Mouse (Mus musculus): ENCODE results near the gene Tmem164. TPM values are rescaled to one million over a fixed set of nuclear protein-coding genes. Genes with fewer than 3 reads are reported as not detected.

The Tmem164 gene
- polyA plus RNA-seq, 1 experiment from 2014 or later: 39.1 TPM

GRCm38 (mm10) chrX:142755542-142755941 is 74.3 kb downstream of the Tmem164 start:
- Histone ChIP-seq H3K27me3 (replicated peaks; ENCODE audit: control insufficient read depth, insufficient read depth, low read length) (no peaks in the 10 kb centered on the region), H3K4me3 (ENCODE audit: low read length) (no peak overlapping the region), H3K36me3 (ENCODE audit: control insufficient read depth, insufficient read depth, low read length) (no peaks in the 10 kb centered on the region), H3K9me3 (ENCODE audit: control insufficient read depth, low read length) (no peaks in the 10 kb centered on the region), H3K4me1 (ENCODE audit: control insufficient read depth, insufficient read depth, low read length) (no peaks in the 10 kb centered on the region), H3K27ac (ENCODE audit: low read length) (no peak overlapping the region), H3K4me2 (ENCODE audit: low read depth, low read length) (no peak overlapping the region), H3K9ac (ENCODE audit: low read depth, low read length) (no peak overlapping the region)
- no peak for ATAC-seq
- 82% methylated on average over 6 of the region's 6 CpGs for WGBS

GRCm38 (mm10) chrX:142760415-142760814 is 79.2 kb downstream of the Tmem164 start:
- Histone ChIP-seq H3K4me3 (ENCODE audit: low read length) (no peak overlapping the region), H3K9ac (ENCODE audit: low read depth, low read length) (no peak overlapping the region), H3K4me1 (ENCODE audit: control insufficient read depth, insufficient read depth, low read length) (peaks cover 2% of the 10 kb centered on the region; the same call in 1 of the 2 replicates), H3K36me3 (ENCODE audit: control insufficient read depth, insufficient read depth, low read length) (no peaks in the 10 kb centered on the region), H3K27ac (ENCODE audit: low read length) (no peak overlapping the region), H3K27me3 (replicated peaks; ENCODE audit: control insufficient read depth, insufficient read depth, low read length) (0 out of 2 replicates have a peak, but pooled peaks cover 3% of the 10 kb centered on the region), H3K9me3 (ENCODE audit: control insufficient read depth, low read length) (no peaks in the 10 kb centered on the region), H3K4me2 (ENCODE audit: low read depth, low read length) (no peak overlapping the region)
- 63% methylated on average over 6 of the region's 6 CpGs for WGBS
- no peak for ATAC-seq

- ATAC-seq: no peak
- Histone ChIP-seq H3K27me3 (replicated peaks; ENCODE audit: control insufficient read depth, insufficient read depth, low read length) (0 out of 2 replicates have a peak, but pooled peaks cover 3% of the 10 kb centered on the region), H3K4me1 (ENCODE audit: control insufficient read depth, insufficient read depth, low read length) (peaks cover 2% of the 10 kb centered on the region; the same call in 1 of the 2 replicates), H3K9me3 (ENCODE audit: control insufficient read depth, low read length) (no peaks in the 10 kb centered on the region), H3K4me3 (ENCODE audit: low read length) (no peak overlapping the region), H3K4me2 (ENCODE audit: low read depth, low read length) (no peak overlapping the region), H3K9ac (ENCODE audit: low read depth, low read length) (no peak overlapping the region), H3K36me3 (ENCODE audit: control insufficient read depth, insufficient read depth, low read length) (no peaks in the 10 kb centered on the region), H3K27ac (ENCODE audit: low read length) (no peak overlapping the region)
- WGBS: 54% methylated on average over 4 of the region's 7 CpGs
Measured at GRCm38 (mm10) chrX:142763337-142763736, 82.1 kb downstream of the Tmem164 start.

- H3K27me3 ChIP-seq (replicated peaks; ENCODE audit: control insufficient read depth, insufficient read depth, low read length): no peaks in the 10 kb centered on the region; the same call in 1 of the 2 replicates
- H3K4me1 ChIP-seq (ENCODE audit: control insufficient read depth, insufficient read depth, low read length): no peaks in the 10 kb centered on the region
- ATAC-seq: no peak
- H3K36me3 ChIP-seq (ENCODE audit: control insufficient read depth, insufficient read depth, low read length): no peaks in the 10 kb centered on the region
- no peaks in the 10 kb centered on the region for H3K9me3 ChIP-seq (ENCODE audit: control insufficient read depth, low read length)
- 89% methylated on average over 6 of the region's 6 CpGs for WGBS
- no peak overlapping the region for H3K4me3 ChIP-seq (ENCODE audit: low read length)
- H3K9ac ChIP-seq (ENCODE audit: low read depth, low read length): no peak overlapping the region
- H3K27ac ChIP-seq (ENCODE audit: low read length): no peak overlapping the region
- H3K4me2 ChIP-seq (ENCODE audit: low read depth, low read length): no peak overlapping the region
Measured at GRCm38 (mm10) chrX:142769698-142770097, 88.5 kb downstream of the Tmem164 start.

- 79% methylated on average over 4 of the region's 4 CpGs for WGBS
- Histone ChIP-seq H3K4me3 (ENCODE audit: low read length) (no peak overlapping the region), H3K27me3 (replicated peaks; ENCODE audit: control insufficient read depth, insufficient read depth, low read length) (peaks cover 5% of the 10 kb centered on the region; the same call in 1 of the 2 replicates), H3K4me1 (ENCODE audit: control insufficient read depth, insufficient read depth, low read length) (no peaks in the 10 kb centered on the region), H3K36me3 (ENCODE audit: control insufficient read depth, insufficient read depth, low read length) (no peaks in the 10 kb centered on the region), H3K4me2 (ENCODE audit: low read depth, low read length) (no peak overlapping the region), H3K27ac (ENCODE audit: low read length) (no peak overlapping the region), H3K9ac (ENCODE audit: low read depth, low read length) (no peak overlapping the region), H3K9me3 (ENCODE audit: control insufficient read depth, low read length) (no peaks in the 10 kb centered on the region)
- no peak for ATAC-seq
Measured at GRCm38 (mm10) chrX:142773658-142774057, 92.5 kb downstream of the Tmem164 start.

GRCm38 (mm10) chrX:142776131-142776530 is 94.9 kb downstream of the Tmem164 start:
- Histone ChIP-seq H3K4me3 (ENCODE audit: low read length) (no peak overlapping the region), H3K9ac (ENCODE audit: low read depth, low read length) (no peak overlapping the region), H3K27ac (ENCODE audit: low read length) (no peak overlapping the region), H3K4me1 (ENCODE audit: control insufficient read depth, insufficient read depth, low read length) (no peaks in the 10 kb centered on the region), H3K9me3 (ENCODE audit: control insufficient read depth, low read length) (no peaks in the 10 kb centered on the region), H3K4me2 (ENCODE audit: low read depth, low read length) (no peak overlapping the region), H3K36me3 (ENCODE audit: control insufficient read depth, insufficient read depth, low read length) (no peaks in the 10 kb centered on the region), H3K27me3 (replicated peaks; ENCODE audit: control insufficient read depth, insufficient read depth, low read length) (0 out of 2 replicates have a peak, but pooled peaks cover 5% of the 10 kb centered on the region)
- WGBS: 79% methylated on average over 4 of the region's 4 CpGs
- no peak for ATAC-seq

- Histone ChIP-seq H3K9ac (ENCODE audit: low read depth, low read length) (no peak overlapping the region), H3K27me3 (replicated peaks; ENCODE audit: control insufficient read depth, insufficient read depth, low read length) (0 out of 2 replicates have a peak, but pooled peaks cover 5% of the 10 kb centered on the region), H3K4me1 (ENCODE audit: control insufficient read depth, insufficient read depth, low read length) (no peaks in the 10 kb centered on the region), H3K4me3 (ENCODE audit: low read length) (no peak overlapping the region), H3K27ac (ENCODE audit: low read length) (no peak overlapping the region), H3K4me2 (ENCODE audit: low read depth, low read length) (no peak overlapping the region), H3K9me3 (ENCODE audit: control insufficient read depth, low read length) (no peaks in the 10 kb centered on the region), H3K36me3 (ENCODE audit: control insufficient read depth, insufficient read depth, low read length) (no peaks in the 10 kb centered on the region)
- WGBS: 54% methylated on average over 6 of the region's 6 CpGs
- peak; percentile 97 for ATAC-seq
Measured at GRCm38 (mm10) chrX:142778638-142779037, 97.4 kb downstream of the Tmem164 start.

- Histone ChIP-seq H3K4me3 (ENCODE audit: low read length) (no peak overlapping the region), H3K9ac (ENCODE audit: low read depth, low read length) (no peak overlapping the region), H3K4me2 (ENCODE audit: low read depth, low read length) (no peak overlapping the region), H3K9me3 (ENCODE audit: control insufficient read depth, low read length) (no peaks in the 10 kb centered on the region), H3K4me1 (ENCODE audit: control insufficient read depth, insufficient read depth, low read length) (no peaks in the 10 kb centered on the region), H3K27me3 (replicated peaks; ENCODE audit: control insufficient read depth, insufficient read depth, low read length) (no peaks in the 10 kb centered on the region), H3K36me3 (ENCODE audit: control insufficient read depth, insufficient read depth, low read length) (no peaks in the 10 kb centered on the region), H3K27ac (ENCODE audit: low read length) (no peak overlapping the region)
- no peak for ATAC-seq
- WGBS: 86% methylated on average over 10 of the region's 10 CpGs
Measured at GRCm38 (mm10) chrX:142786160-142787052, 105.2 kb downstream of the Tmem164 start.

GRCm38 (mm10) chrX:142792185-142792584 is 111.0 kb downstream of the Tmem164 start:
- Histone ChIP-seq H3K36me3 (ENCODE audit: control insufficient read depth, insufficient read depth, low read length) (no peaks in the 10 kb centered on the region), H3K9ac (ENCODE audit: low read depth, low read length) (no peak overlapping the region), H3K4me1 (ENCODE audit: control insufficient read depth, insufficient read depth, low read length) (no peaks in the 10 kb centered on the region), H3K4me2 (ENCODE audit: low read depth, low read length) (no peak overlapping the region), H3K9me3 (ENCODE audit: control insufficient read depth, low read length) (no peaks in the 10 kb centered on the region), H3K27ac (ENCODE audit: low read length) (no peak overlapping the region), H3K4me3 (ENCODE audit: low read length) (no peak overlapping the region), H3K27me3 (replicated peaks; ENCODE audit: control insufficient read depth, insufficient read depth, low read length) (no peaks in the 10 kb centered on the region)
- 88% methylated on average over 2 of the region's 2 CpGs for WGBS
- no peak for ATAC-seq
